Mouse (Mus musculus) thymus, adult 2 months (tissue): ENCODE measurements around the gene Nat8l.

ENCODE experiments used
- CTCF ChIP-seq: fragments of 200-500 bp; IDR thresholded peaks from 2 replicates; pipeline ENCODE4 v1.5.1; 2012; ENCODE audit warnings: mild to moderate bottlenecking, control low read depth, low read length, moderate library complexity, borderline replicate concordance; ENCODE audit not compliant: control insufficient read depth, poor library complexity, insufficient read depth; ENCODE audit errors: extremely low read depth
- POLR2A ChIP-seq: fragments of 200-500 bp; IDR thresholded peaks from 2 replicates; pipeline ENCODE4 v1.6.1; 2012; ENCODE audit warnings: mild to moderate bottlenecking, low read length, control low read depth, moderate library complexity; ENCODE audit not compliant: control insufficient read depth, poor library complexity, insufficient read depth; ENCODE audit errors: extremely low read depth

- TF ChIP-seq CTCF (no peak), POLR2A (no peak)
These were observed 2.2 kb downstream of the Nat8l start for GRCm38 (mm10) chr5:33997829-33998504.
